ENCODE assay signal across 8 mouse cellular contexts in genomic region chr7:38086401-38086800, GRCm38 (mm10). TPM values are rescaled to one million over a fixed set of nuclear protein-coding genes. Genes with fewer than 3 reads are reported as not detected.
DNase-seq lines count a peak whose midpoint lies in the region; ATAC-seq lines count a peak whose summit lies in the region.

No protein-coding gene starts in this region.

- no peak for ATAC-seq in forebrain, embryonic 12.5 days (ENCODE audit: low FRiP score)
- ATAC-seq in forebrain, embryonic 14.5 days = no peak
- no peak for ATAC-seq in liver, embryonic 11.5 days (replicated peaks; ENCODE audit: low FRiP score)
- no peak for ATAC-seq in embryonic facial prominence, embryonic 14.5 days (ENCODE audit: low read depth)
- no peak for ATAC-seq in neural tube, embryonic 15.5 days (ENCODE audit: low FRiP score)

- H3K27me3 ChIP-seq in forebrain, embryonic 12.5 days = peaks cover 34% of the 10 kb centered on the region
- 0 out of 2 replicates have a peak, but pooled peaks cover 6% of the 10 kb centered on the region for H3K27me3 ChIP-seq in forebrain, embryonic 14.5 days (replicated peaks; ENCODE audit: control insufficient read depth, insufficient read depth, low read length)
- H3K27me3 ChIP-seq in liver, embryonic 11.5 days (replicated peaks; ENCODE audit: control insufficient read depth, insufficient read depth, low read length) = no peaks in the 10 kb centered on the region
- H3K27me3 ChIP-seq in embryonic facial prominence, embryonic 14.5 days (replicated peaks; ENCODE audit: control insufficient read depth, insufficient read depth, low read length) = no peaks in the 10 kb centered on the region
- H3K27me3 ChIP-seq in neural tube, embryonic 15.5 days (replicated peaks) = peaks cover 21% of the 10 kb centered on the region

- DNase-seq in forebrain, embryonic 14.5 days (ENCODE audit: low spot score) = no peak
- DNase-seq in liver, embryonic 11.5 days (ENCODE audit: low spot score) = no peak
- DNase-seq in liver = no peak
- DNase-seq in embryonic facial prominence, embryonic 14.5 days (ENCODE audit: low spot score) = no peak
- no peak for DNase-seq in ovary, postnatal 36 days (ENCODE audit: low spot score)
- DNase-seq in left cerebral cortex, postnatal 10 days (ENCODE audit: extremely low spot score in 1 of 2, low spot score in 2 of 2) = no peak

- H3K4me1 ChIP-seq in forebrain, embryonic 12.5 days = peaks cover 17% of the 10 kb centered on the region
- H3K4me1 ChIP-seq in forebrain, embryonic 14.5 days (ENCODE audit: control insufficient read depth, insufficient read depth, low read length) = peaks cover 4% of the 10 kb centered on the region; the same call in 1 of the 2 replicates
- H3K4me1 ChIP-seq in liver, embryonic 11.5 days (replicated peaks; ENCODE audit: control insufficient read depth, insufficient read depth, low read length) = peaks cover 15% of the 10 kb centered on the region
- peaks cover 14% of the 10 kb centered on the region for H3K4me1 ChIP-seq in embryonic facial prominence, embryonic 14.5 days (ENCODE audit: control insufficient read depth, insufficient read depth, low read length)
- H3K4me1 ChIP-seq in neural tube, embryonic 15.5 days = peaks cover 17% of the 10 kb centered on the region

- 34% methylated on average over 8 of the region's 8 CpGs for WGBS in forebrain, embryonic 12.5 days
- WGBS in forebrain, embryonic 14.5 days = 29% methylated on average over 8 of the region's 8 CpGs
- WGBS in liver, embryonic 11.5 days = 62% methylated on average over 8 of the region's 8 CpGs
- 28% methylated on average over 8 of the region's 8 CpGs for WGBS in embryonic facial prominence, embryonic 14.5 days
- WGBS in neural tube, embryonic 15.5 days = 39% methylated on average over 8 of the region's 8 CpGs

- H3K9me3 ChIP-seq in forebrain, embryonic 12.5 days = no peaks in the 10 kb centered on the region
- H3K9me3 ChIP-seq in forebrain, embryonic 14.5 days (replicated peaks; ENCODE audit: control insufficient read depth, low read length) = no peaks in the 10 kb centered on the region
- H3K9me3 ChIP-seq in liver, embryonic 11.5 days (ENCODE audit: control insufficient read depth, low read length) = no peaks in the 10 kb centered on the region
- no peaks in the 10 kb centered on the region for H3K9me3 ChIP-seq in embryonic facial prominence, embryonic 14.5 days (ENCODE audit: control insufficient read depth, low read length)
- H3K9me3 ChIP-seq in neural tube, embryonic 15.5 days (replicated peaks) = no peaks in the 10 kb centered on the region

- no peak overlapping the region for H3K27ac ChIP-seq in forebrain, embryonic 12.5 days
- H3K27ac ChIP-seq in forebrain, embryonic 14.5 days (ENCODE audit: low read depth, low read length) = no peak overlapping the region
- H3K27ac ChIP-seq in liver, embryonic 11.5 days (ENCODE audit: low read depth, low read length) = no peak overlapping the region
- H3K27ac ChIP-seq in embryonic facial prominence, embryonic 14.5 days (replicated peaks; ENCODE audit: low read depth, low read length) = peak overlapping the region; percentile 72; the same call in 1 of the 2 replicates
- no peak overlapping the region for H3K27ac ChIP-seq in neural tube, embryonic 15.5 days (replicated peaks)

- intact Hi-C loops in left cerebral cortex, postnatal 10 days (cut with DNase I) = no loop called here

- H3K4me3 ChIP-seq in forebrain, embryonic 12.5 days (replicated peaks) = no peak overlapping the region
- H3K4me3 ChIP-seq in forebrain, embryonic 14.5 days (ENCODE audit: low read depth, low read length) = no peak overlapping the region
- no peak overlapping the region for H3K4me3 ChIP-seq in liver, embryonic 11.5 days (ENCODE audit: low read depth, low read length)
- no peak overlapping the region for H3K4me3 ChIP-seq in embryonic facial prominence, embryonic 14.5 days (ENCODE audit: low read depth, low read length)
- H3K4me3 ChIP-seq in neural tube, embryonic 15.5 days (replicated peaks) = no peak overlapping the region

- H3K4me2 ChIP-seq in forebrain, embryonic 12.5 days = peak overlapping the region; percentile 61; the same call in 1 of the 2 replicates
- no peak overlapping the region for H3K4me2 ChIP-seq in forebrain, embryonic 14.5 days (ENCODE audit: low read length)
- peak overlapping the region; percentile 99 for H3K4me2 ChIP-seq in liver, embryonic 11.5 days
- peak overlapping the region; percentile 86; the same call in 1 of the 2 replicates for H3K4me2 ChIP-seq in embryonic facial prominence, embryonic 14.5 days (ENCODE audit: low read depth, low read length)
- peak overlapping the region; percentile 92; the same call in 1 of the 2 replicates for H3K4me2 ChIP-seq in neural tube, embryonic 15.5 days

- H3K36me3 ChIP-seq in forebrain, embryonic 12.5 days (replicated peaks) = no peaks in the 10 kb centered on the region
- H3K36me3 ChIP-seq in forebrain, embryonic 14.5 days (ENCODE audit: control insufficient read depth, insufficient read depth, low read length) = no peaks in the 10 kb centered on the region
- no peaks in the 10 kb centered on the region for H3K36me3 ChIP-seq in liver, embryonic 11.5 days (ENCODE audit: control insufficient read depth, insufficient read depth, low read length)
- H3K36me3 ChIP-seq in embryonic facial prominence, embryonic 14.5 days (ENCODE audit: control insufficient read depth, insufficient read depth, low read length) = no peaks in the 10 kb centered on the region
- H3K36me3 ChIP-seq in neural tube, embryonic 15.5 days = no peaks in the 10 kb centered on the region

- H3K9ac ChIP-seq in forebrain, embryonic 12.5 days = no peak overlapping the region
- H3K9ac ChIP-seq in forebrain, embryonic 14.5 days (ENCODE audit: low read length) = no peak overlapping the region
- no peak overlapping the region for H3K9ac ChIP-seq in liver, embryonic 11.5 days (ENCODE audit: low read depth, low read length)
- no peak overlapping the region for H3K9ac ChIP-seq in embryonic facial prominence, embryonic 14.5 days (ENCODE audit: low read depth, low read length)
- H3K9ac ChIP-seq in neural tube, embryonic 15.5 days (replicated peaks) = no peak overlapping the region

RNA-seq across cellular contexts. Expression of gene Ccne1, which starts 20.9 kb away (rescaled TPM):
- 43.4 and 44.1 TPM in 2 replicates for polyA plus RNA-seq in forebrain, embryonic 12.5 days (2016; fragmentation: Nextera tagmentation; extraction: Ambion mirVana)
- polyA plus RNA-seq in forebrain, embryonic 14.5 days (2014; fragmentation: Nextera tagmentation; extraction: Ambion mirVana) = 17.0 and 18.5 TPM in 2 replicates
- 191 and 205 TPM in 2 replicates for polyA plus RNA-seq in liver, embryonic 11.5 days (2014; fragmentation: Nextera tagmentation; extraction: Ambion mirVana)
- 73.7 and 82.9 TPM in 2 replicates for polyA plus RNA-seq in embryonic facial prominence, embryonic 14.5 days (2014; fragmentation: Nextera tagmentation; extraction: Ambion mirVana)
- polyA plus RNA-seq in neural tube, embryonic 15.5 days (2015; fragmentation: Nextera tagmentation; extraction: Ambion mirVana) = 19.9 and 25.5 TPM in 2 replicates
- total RNA-seq in left cerebral cortex, postnatal 10 days (2021) = 10 to 100 TPM; 13.0 to 15.2 TPM
